Mouse (Mus musculus) left cerebral cortex, adult 11 months (tissue): ENCODE measurements at regions not wholly inside any gene's neighbourhood (a gene's known extent, or its start where the extent isn't known, plus 50 kb on each side); places are given as distances from the start of the nearest gene placed in this dataset.

ENCODE experiments used
- DNase-seq: peaks from one replicate; pipeline ENCODE4 v3.0.0; 2022; ENCODE audit warnings: low spot score

DNA sequence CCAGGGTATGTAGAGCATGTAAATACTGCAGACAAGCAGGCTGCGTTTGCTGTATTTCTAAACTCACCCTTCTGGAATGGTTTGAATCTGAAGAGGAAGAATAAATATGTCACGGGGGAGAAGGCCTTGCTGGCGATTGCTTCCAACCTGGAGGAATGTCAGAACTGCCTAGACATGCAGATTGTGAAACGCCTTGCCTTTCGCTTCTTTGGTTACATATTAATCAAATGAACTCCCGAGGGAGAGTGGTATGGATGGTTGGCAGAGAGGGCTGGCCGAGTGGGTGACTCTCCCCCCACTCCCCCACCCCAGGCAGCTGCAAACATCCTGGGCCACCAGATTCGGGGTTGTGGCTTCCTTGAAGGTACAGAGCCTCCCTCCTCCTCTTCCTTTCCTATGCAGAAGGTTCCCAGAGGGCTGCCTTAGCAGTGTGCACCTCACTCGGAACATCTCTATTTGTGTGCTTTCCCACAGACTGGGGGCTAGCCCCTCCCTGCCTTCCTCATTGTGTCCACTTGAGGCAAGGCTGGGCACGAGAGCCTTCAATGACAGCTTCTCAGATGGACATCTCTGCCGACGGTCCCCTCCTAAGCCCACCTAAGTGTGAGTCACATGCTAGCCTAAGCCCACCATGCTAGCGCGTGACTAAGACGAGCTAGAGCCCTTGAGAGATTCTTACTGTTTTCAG lies 93.3 kb downstream of the Zfp281 start:
- DNase-seq, result no peak

DNA sequence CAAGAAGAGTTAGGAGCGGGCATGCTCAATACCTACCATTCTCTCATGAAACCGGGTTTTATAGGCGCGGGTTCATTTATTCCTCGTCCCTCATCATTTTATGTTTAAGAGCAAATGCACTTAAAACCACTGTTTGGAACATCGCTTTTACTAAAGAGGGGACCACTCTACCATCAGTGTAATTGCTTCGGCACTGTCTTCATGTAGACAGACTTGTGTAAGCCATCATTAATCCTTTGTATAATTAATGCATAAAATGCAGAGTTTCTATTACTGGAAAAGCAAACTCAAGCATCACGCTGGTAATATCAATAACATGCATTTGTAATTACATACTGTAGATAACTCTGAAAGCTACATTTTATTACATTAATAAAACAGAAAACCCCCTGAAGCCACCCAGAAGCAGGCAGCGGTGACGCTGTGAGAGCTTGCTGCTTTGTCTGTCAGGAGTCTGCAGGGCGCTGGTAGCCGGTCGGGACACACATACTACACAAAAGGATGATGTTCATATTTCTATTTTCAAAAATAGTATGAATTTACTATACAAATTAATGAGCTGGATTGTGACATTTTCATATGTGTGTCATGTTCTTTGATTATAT lies 99.2 kb downstream of the Zfp281 start:
- no peak for DNase-seq

DNA sequence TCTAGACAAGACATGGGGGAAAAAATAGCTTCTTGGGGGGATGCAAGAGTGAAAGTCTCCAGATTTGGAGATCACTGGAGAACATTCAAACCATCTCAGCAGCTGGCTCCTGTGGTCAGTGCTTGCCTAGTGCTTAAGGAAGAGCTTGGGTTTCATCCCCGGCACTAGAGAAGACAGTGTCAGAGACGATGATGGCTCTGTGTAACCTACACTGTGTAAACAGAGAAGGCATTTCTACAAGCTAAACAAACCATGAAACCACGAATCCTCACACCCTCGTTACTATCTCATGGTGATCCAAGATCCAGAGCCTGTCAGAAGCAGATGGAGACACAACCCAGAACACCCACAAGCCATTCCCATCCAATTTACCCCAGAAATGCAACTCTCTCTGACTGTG lies 100.5 kb downstream of the Zfp281 start:
- DNase-seq, result no peak

DNA sequence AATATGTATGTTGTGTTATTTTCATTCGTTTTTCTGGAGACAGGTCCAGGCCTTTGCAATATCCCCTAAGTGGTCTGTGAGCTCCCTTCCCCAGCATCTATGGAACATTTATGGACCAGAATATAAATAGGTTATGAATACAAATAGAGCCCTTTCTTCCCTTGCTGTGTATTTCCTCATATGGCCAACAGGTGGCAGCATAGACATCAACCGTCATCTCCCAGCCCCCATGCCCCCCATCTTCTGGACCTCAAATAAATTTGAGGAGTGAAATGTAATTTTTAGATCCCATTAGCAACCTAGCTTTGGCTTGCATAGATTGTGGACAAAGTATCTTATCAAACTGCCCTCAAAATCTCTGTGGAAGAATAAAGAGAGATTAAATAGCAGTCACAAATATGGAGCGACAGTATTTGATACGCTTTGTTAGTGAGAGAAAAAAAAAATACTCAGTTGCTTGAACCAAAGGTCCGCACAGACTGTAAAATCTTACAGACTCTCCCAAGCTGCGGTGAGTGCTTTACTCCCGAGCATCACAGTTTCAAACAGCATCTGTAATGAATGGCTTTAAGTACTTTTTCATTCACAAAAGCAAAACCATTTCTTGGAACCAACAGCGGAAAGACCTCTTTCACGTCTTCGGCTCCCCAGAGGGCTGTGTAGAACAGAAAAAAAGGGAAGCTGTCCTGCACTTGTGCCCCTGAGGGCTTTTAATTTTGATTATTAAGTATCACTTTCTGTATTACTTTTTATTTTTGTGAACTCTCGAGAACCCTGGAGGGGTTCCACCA lies 101.6 kb downstream of the Zfp281 start:
- no peak for DNase-seq

DNA sequence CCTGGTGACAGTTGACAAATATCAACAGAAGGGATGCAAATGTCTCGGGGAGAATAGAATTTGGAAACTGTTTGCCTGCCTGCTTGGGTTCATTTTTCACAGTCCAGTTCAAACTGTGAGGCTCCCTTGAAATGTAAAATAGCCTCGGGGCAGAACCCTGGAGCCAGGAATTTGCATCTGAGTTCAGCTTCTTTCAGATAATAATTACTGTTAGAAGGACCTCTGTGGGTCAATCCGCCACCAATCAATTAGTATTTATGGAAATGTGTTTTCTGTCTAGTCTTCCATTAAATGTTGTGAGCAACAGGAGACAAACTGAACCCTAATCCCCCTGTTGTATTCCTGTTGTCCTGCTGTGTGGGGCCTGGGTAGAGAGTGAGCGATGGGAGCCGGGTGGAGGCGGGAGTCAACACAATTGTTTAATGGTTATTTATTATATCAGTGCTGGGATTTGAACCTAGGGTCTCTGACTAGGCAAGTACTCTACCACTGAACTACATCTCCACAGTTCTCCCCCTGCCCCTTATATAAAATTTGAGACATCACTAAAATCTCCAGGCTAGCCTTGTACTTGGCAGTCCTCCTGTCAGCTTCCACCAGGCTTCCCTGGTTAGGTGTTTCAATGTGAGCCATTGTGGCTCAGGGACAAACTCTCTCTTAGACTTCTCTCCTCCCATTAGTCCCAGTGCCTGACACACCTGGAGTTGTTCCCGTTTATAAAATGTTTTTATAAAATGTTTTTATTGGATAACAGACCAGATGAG lies 103.3 kb downstream of the Zfp281 start:
- no peak for DNase-seq

DNA sequence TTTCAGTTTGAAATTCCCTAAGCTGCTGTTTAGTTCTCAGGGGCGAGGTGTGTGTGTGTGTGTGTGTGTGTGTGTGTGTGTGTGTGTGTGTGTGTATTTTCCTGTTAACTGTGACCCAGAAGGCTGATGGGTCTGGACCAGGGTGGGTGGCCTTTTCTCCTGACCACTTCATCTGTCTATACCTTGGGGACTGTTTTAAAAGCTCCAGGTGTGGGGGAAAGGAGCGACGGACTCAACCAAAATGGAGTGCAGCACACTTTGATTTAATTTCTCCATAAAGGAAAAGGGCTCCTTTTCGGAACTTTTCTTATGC lies 103.9 kb downstream of the Zfp281 start:
- no peak for DNase-seq

DNA sequence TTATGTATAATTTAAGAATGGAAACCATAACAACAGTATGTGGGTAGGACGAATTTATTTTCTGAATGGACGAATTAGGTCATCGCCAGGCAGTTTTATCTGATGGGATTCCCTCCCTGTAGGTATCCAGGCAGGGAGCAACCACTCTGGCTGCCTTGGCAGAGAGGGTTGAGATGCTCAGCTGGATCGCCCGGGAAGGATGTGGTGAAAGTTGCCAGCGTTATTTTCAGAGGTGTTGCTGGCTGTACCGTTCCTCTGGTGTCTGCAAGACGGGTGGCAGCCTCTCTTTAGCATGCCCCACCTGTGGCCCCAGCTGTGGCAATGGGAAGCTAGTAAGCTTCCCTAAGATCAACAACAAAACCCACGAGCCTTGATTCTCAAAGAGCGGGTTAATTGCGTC lies 105.9 kb downstream of the Zfp281 start:
- DNase-seq, result no peak

DNA sequence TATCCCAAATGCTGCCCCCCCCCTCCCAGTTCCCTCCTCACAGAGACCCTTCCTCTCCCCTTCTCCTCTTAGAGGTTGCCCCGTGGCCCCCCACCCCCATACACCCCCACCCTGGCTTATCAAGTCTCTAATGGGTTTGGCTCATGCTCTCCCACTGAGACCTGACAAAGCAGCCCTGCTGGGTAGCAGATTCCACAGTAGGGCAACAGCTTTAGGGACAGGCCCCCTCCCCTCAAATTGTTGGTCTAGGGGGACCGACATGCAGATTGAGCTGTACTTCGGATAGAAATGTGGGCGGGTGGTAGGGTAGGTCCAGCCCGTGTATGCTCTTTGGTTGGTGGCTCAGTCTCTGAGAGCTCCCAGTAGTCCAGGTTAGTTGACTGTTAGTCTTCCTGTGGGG lies 113.3 kb downstream of the Zfp281 start:
- no peak for DNase-seq

DNA sequence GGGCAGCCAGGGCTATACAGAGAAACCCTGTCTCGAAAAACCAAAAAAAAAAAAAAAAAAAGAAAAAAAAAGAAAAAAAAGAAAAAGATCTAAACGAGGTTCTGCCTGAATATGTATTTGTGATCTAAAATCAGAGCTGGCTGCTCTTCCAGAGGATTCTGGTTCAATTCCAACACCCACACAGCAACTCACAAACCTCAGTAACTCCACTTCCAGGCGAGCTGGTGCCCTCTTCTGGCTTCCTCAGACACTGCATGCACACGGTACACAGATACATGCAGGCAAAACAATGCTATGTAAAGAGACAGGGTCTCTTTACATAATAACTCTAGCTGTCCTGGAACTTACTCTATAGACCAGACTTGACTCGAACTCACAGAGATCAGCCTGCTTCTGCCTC lies 114.8 kb downstream of the Zfp281 start:
- DNase-seq, result peak; percentile 74

DNA sequence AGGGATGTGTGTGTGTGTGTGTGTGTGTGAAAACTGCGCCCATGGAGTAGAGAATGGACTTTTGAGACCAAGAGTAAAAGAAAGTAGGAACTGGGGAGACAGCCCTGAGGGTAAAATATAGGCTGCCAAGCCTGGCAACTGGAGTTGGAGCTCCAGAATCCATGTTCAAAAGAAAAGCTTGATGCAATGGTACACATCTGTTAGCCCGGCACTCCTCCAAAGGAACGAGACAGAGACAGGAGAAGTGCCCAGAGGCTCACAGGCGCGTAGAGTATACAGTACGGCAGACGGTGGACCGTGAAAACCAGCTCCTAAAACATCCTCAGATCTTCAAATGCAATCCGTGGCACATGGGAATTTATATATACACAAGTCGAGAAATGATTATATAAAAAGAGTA lies 116.4 kb downstream of the Zfp281 start:
- no peak for DNase-seq

DNA sequence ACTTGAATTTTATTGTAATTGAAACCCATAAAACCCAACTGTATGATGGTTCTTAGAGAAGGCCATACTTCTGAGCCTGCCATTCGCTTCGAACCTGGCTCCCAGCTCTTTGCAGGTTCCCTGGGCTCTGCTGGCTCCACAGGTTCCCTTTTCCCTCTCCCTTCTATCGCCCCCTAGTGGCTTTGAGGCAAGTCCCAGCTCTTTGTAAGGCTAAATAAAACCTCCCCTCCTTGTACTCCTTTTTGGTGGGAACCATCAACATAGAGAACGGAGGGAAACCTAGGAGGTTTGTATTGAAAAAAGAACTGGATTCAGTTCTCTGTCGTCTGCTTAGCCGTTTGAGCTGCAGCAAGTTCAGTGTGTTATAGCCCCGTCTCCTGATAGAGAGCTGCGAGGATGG lies 124.5 kb downstream of the Zfp281 start:
- DNase-seq, result no peak

DNA sequence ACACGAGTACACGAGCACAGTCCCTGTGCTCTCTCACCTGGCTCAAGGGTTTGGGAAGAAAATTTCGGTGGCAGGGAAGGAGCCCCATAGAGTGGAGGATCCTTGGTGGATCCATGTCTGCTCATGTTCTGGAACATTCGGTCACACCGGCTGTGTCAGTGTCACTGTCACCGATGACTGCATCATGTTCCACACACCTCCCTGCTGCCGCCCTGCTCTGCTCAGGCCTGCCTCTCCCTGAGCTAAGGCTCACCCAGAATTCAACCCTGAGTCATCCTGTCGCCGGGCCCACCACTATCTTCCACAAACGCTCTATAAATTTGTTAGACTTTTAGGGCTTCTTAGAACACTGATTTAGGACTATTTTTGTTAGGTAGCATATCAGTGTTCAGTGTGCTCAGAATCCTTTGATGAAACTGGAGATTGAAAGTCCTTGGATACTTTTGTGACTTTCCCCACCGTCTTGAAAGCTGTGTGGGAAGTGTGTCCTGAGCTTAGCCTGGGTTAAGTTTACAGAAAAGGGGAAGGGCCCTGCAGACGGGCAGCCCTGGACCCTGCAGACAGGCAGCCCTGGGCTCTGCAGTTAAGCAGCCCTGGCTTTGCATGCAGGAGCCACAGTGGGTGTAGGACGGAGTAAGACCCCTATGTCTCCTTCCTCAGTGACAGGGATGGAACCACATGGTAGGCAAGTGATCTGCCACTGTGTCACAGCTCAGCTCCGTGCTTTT lies 126.9 kb downstream of the Zfp281 start:
- no peak for DNase-seq

DNA sequence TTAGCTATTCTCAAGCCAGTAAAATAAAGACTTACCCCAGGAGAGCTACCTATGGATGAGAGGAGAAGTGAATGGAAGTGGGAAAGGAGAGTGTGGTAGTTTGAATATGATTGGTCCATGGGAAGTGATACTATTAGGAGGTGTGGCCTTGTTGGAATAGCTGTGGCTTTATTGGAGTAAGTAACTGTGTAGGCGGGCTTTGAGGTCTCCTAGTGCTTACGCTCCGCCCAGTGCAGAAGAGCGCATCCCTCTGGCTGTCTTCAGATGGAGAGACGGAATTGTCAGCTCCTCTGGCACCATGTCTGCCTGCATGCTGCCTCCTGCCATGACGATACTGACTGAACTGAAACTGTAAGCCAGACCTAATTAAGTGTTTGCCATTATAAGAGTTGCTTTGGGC lies 129.6 kb downstream of the Zfp281 start:
- no peak for DNase-seq

DNA sequence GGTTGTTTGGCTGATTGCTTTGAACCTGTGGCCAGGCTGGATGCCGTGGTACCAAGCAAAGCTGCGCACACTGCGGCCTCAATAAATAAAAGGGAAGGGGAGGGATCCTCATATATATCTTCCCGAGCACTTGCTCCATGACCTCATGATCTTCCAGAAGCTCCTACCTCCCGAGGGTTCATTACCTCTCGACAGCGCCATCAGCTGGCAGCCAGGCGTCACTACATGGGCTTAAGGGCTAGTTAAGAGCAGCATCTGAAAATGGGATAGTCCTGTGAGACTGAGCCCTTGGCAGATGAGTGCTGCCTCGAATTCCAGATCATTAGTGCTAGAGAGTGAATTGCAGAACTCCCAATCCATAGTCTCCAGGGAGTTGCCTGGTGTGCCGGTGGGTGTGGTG lies 134.0 kb downstream of the Zfp281 start:
- no peak for DNase-seq

DNA sequence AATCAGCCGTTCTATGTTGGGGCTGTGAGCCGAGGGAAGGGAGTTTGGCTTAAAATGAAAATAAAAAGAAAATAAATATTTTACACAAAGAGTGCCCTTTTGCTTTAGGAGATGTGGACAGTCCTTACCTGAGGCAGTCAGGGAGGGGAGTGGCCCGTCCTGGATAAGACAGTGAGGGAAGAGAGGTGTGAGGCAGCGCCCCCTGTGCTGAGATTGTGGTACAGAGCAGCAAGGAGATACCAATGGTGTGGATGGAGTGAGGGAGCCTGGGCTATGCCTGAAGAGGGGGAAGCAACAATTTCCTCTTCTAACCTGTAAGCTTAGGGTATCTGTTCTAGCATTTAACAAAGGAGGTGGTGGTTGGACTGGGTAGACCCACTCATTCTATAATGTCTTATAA lies 134.5 kb downstream of the Zfp281 start:
- no peak for DNase-seq

DNA sequence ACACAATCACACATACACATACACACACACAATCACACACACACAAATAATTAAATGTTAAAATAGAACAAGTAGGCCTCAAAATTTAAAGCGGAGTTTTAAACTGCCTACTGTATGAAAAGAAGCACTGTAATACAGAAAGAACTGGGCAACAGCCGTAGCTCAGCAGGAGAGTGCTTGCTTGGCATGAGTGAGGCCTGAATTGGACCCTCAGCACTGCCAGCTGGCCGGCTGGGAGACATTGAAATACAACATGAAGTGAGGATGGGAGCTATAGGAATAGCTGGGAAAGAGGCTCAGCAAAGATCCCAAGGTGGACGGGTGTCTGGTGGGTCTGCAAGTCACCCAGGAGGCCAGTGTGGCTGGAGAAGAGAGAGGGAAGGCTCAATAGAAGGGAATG lies 136.8 kb downstream of the Zfp281 start:
- no peak for DNase-seq

DNA sequence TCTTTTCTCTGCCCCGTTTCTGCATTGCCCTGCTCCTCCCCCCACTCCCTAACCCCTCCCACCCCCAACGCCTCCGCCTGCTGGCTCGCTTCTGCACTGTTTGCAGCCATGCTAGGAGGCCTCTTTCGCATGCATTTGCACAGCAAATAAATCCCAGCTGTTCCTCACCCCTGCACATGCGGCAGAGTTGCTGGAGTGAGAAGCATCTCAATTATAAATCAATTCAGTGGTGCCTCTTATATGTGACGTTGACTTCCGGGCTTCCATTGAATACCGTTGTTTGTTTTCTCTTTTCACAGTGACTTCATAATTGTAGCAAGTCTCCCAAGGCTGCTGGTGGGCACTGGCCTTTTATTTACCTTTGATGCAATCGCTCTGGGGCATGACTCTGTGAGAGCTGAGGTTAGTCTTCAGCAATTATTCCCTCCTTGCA lies 144.3 kb downstream of the Zfp281 start:
- DNase-seq, result no peak

DNA sequence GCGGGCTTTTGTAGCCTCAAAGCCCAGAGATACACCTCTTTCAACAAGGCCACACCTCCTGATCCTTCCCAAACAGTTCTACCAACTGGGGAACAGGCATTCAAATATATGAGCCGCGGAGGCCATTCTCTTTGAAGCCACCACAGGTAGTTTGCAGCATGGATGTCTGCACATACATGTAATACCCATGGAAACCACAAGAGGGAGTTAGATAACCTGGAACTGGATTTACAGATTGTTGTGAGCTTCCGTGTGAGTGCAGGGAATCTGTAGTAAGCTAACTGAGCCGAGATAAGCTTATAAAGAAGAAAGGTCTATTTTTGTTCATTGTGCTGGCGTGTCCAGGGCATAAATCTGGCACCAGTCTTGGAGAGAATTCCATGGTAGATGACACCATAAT lies 149.0 kb downstream of the Zfp281 start:
- no peak for DNase-seq

DNA sequence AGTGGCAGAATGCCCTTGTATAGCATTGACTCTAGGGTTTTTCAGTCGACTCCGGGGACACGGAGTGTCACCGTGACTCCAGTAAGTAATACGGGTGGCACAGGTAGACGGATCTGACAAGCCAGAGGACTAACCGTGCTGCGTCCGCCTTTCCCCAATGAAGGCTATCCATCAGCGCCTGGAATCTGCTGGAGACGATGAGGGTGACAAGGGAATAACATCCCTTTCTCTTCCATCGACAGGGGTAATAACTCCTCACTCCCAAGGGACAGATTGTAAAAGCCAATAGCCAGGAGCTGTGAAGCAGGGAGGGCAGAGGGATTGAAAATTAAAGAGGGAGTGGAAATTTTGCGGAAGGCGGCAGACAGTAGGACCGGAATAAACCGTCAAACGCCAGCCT lies 151.5 kb downstream of the Zfp281 start:
- DNase-seq, result no peak

DNA sequence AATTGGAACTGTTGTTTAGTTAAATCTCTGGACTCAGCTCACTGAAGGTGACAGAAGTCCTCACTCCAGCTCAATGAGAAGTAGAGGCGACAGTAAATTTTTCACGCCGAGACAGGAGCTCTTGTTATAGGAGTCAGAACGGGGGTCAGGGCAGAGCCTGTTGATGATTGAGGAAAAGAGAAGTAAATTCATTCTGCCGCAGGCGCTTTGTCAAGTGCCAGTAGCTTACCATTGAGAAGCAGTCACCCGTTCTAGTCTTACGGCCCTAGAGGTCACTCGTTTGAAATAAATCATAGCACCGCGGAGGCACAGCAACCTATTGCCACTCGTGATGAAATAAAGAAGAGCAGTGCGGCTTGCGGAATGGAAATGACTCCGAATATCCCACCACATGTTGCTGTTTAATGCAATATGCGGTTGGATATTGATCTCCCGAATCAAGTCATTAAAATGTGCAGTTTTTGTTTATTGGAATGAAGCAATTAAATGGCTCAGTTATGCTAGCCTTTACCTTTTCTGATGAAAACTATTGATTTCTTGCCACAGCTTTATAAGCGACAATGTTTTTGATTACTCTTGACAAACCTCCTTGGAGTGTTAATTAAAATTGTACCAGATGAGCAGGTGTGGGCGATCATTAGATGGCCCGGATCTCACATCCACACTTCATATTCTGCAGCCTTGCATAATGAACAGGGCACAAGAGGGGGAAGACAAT lies 152.7 kb downstream of the Zfp281 start:
- DNase-seq, result no peak

DNA sequence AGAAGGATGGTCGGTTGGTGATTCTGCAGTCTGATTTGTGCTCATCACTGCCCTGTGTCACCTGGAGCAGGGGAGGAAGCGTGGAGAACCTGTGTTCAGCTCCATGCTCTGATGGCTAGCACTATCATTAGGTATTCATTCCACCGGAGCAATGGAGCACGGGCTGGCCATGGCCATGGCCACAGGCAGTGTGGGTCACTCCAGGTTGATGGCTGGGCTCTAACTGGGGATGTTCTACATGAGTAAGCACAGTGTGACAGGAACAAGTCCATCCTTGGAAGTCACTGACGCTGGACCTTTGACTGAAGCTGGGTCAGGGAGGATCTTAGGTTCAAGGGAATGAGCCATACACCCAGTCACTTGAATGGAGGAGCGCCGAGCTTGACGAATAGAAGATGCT lies 154.7 kb downstream of the Zfp281 start:
- no peak for DNase-seq
